9 mouse cellular contexts compared by ENCODE assay signal in genomic region chr15:50361751-50362507, GRCm38 (mm10).
A peak's percentile ranks its signal among the peaks of the same experiment; 100 is the strongest.
DNase-seq lines count a peak whose midpoint lies in the region; ATAC-seq and TF ChIP-seq lines count a peak whose summit lies in the region.
"Had no signal": no experiment of that assay in that cellular context is flagged by ENCODE, and none has a peak within 500 bp of the region (broad histone marks: within the 10 kb centered on the region; RNA-seq: fewer than 3 reads in every experiment).

No protein-coding gene starts in this region.

- H3K4me3 ChIP-seq in intestine, embryonic 15.5 days (replicated peaks): no peak overlapping the region
- H3K4me3 ChIP-seq in intestine, postnatal 0 days (ENCODE audit: low read depth, low read length): no peak overlapping the region
- H3K4me3 ChIP-seq: embryonic facial prominence, embryonic 12.5 days; neural tube, embryonic 12.5 days had no signal

- WGBS in intestine, embryonic 15.5 days: 50% methylated on average over 4 of the region's 4 CpGs
- 55% methylated on average over 4 of the region's 4 CpGs for WGBS in intestine, postnatal 0 days

- H3K4me1 ChIP-seq in intestine, embryonic 15.5 days (replicated peaks): no peaks in the 10 kb centered on the region
- no peaks in the 10 kb centered on the region for H3K4me1 ChIP-seq in intestine, postnatal 0 days (replicated peaks; ENCODE audit: control insufficient read depth, insufficient read depth, low read length)
- H3K4me1 ChIP-seq: embryonic facial prominence, embryonic 12.5 days; neural tube, embryonic 12.5 days had no signal

- H3K27me3 ChIP-seq in intestine, embryonic 15.5 days (replicated peaks): no peaks in the 10 kb centered on the region
- H3K27me3 ChIP-seq in intestine, postnatal 0 days (replicated peaks; ENCODE audit: control insufficient read depth, insufficient read depth, low read length): no peaks in the 10 kb centered on the region
- H3K27me3 ChIP-seq: embryonic facial prominence, embryonic 12.5 days; neural tube, embryonic 12.5 days had no signal

- no peaks in the 10 kb centered on the region for H3K36me3 ChIP-seq in intestine, embryonic 15.5 days
- H3K36me3 ChIP-seq in intestine, postnatal 0 days (ENCODE audit: control insufficient read depth, insufficient read depth): no peaks in the 10 kb centered on the region
- H3K36me3 ChIP-seq: embryonic facial prominence, embryonic 12.5 days; neural tube, embryonic 12.5 days had no signal

- no peak overlapping the region for H3K9ac ChIP-seq in intestine, embryonic 15.5 days
- H3K9ac ChIP-seq in intestine, postnatal 0 days (ENCODE audit: low read depth, low read length): no peak overlapping the region
- H3K9ac ChIP-seq: embryonic facial prominence, embryonic 12.5 days; neural tube, embryonic 12.5 days had no signal

- ATAC-seq in intestine, embryonic 15.5 days: no peak
- no peak for ATAC-seq in intestine, postnatal 0 days

- no peak overlapping the region for H3K4me2 ChIP-seq in intestine, embryonic 15.5 days (replicated peaks)
- H3K4me2 ChIP-seq in intestine, postnatal 0 days (replicated peaks; ENCODE audit: low read depth): no peak overlapping the region; the same call in 1 of the 2 replicates
- H3K4me2 ChIP-seq: embryonic facial prominence, embryonic 12.5 days; neural tube, embryonic 12.5 days had no signal

- no peak for TF ChIP-seq CTCF in intestine, postnatal 0 days (IDR thresholded peaks at IDR 0.05; ENCODE audit: low read depth)

- no peaks in the 10 kb centered on the region for H3K9me3 ChIP-seq in intestine, embryonic 15.5 days
- H3K9me3 ChIP-seq in intestine, postnatal 0 days (ENCODE audit: control insufficient read depth): no peaks in the 10 kb centered on the region
- H3K9me3 ChIP-seq: embryonic facial prominence, embryonic 12.5 days; neural tube, embryonic 12.5 days had no signal

- no peak overlapping the region for H3K27ac ChIP-seq in intestine, embryonic 15.5 days
- H3K27ac ChIP-seq in intestine, postnatal 0 days (ENCODE audit: low read depth, low read length): no peak overlapping the region
- H3K27ac ChIP-seq: embryonic facial prominence, embryonic 12.5 days; neural tube, embryonic 12.5 days had no signal

- DNase-seq in 3134 (ENCODE audit: extremely low read depth, insufficient read length, low spot score) (peak; percentile 6), 416B (ENCODE audit: low read depth) (peak; percentile 58)
- peak; percentile 23 for DNase-seq in fat pad, adult 2 months (ENCODE audit: extremely low read depth, low read depth, low spot score)
- peak; percentile 50 for DNase-seq in lung, postnatal 10 days
- no peak for DNase-seq in cerebellum, adult 11 months
